Mouse (Mus musculus) intestine, embryonic 15.5 days (tissue): ENCODE measurements around the gene Gnai3. TPM values are rescaled to one million over a fixed set of nuclear protein-coding genes. Genes with fewer than 3 reads are reported as not detected.

Source experiments
- ATAC-seq: fragments of 200-750 bp; cut with Nextera tagmentation; 2 replicates; pipeline ENCODE4 v1.8.0; 2017; ENCODE audit warnings: moderate TSS enrichment, moderate library complexity
- H3K27ac ChIP-seq: fragments of 300-500 bp; sonication (generic); 2 replicates; pipeline ENCODE4 v1.5.1; 2015; ENCODE audit warnings: mild to moderate bottlenecking, inconsistent platforms
- H3K27me3 ChIP-seq: fragments of 300-500 bp; sonication (generic); replicated peaks from 2 replicates; pipeline ENCODE4 v1.6.1; 2015; ENCODE audit warnings: inconsistent platforms
- H3K36me3 ChIP-seq: fragments of 300-500 bp; sonication (generic); 2 replicates; pipeline ENCODE4 v1.6.1; 2015; ENCODE audit warnings: inconsistent platforms
- H3K4me1 ChIP-seq: fragments of 300-500 bp; sonication (generic); replicated peaks from 2 replicates; pipeline ENCODE4 v1.6.1; 2015; ENCODE audit warnings: inconsistent platforms
- H3K4me2 ChIP-seq: fragments of 300-500 bp; sonication (generic); replicated peaks from 2 replicates; pipeline ENCODE4 v1.6.1; 2015; ENCODE audit warnings: mild to moderate bottlenecking, inconsistent platforms
- H3K4me3 ChIP-seq: fragments of 300-500 bp; sonication (generic); replicated peaks from 2 replicates; pipeline ENCODE4 v1.5.1; 2015; ENCODE audit warnings: inconsistent platforms
- H3K9ac ChIP-seq: fragments of 300-500 bp; sonication (generic); 2 replicates; pipeline ENCODE4 v1.6.1; 2015; ENCODE audit warnings: inconsistent platforms
- H3K9me3 ChIP-seq: fragments of 300-500 bp; sonication (generic); 2 replicates; pipeline ENCODE4 v1.6.1; 2016; ENCODE audit warnings: inconsistent platforms
- WGBS: fragments of 180-500 bp; shearing (Covaris S2); methylation state at CpG from one replicate; pipeline ENCODE4 v1.1.7; 2015; 5-methylcytosine and 5-hydroxymethylcytosine counted together
- polyA plus RNA-seq: library from polyadenylated mRNA; unstranded; fragments of >200 nt; fragmentation: Nextera tagmentation; extraction: Ambion mirVana; gene quantifications from 2 replicates; pipeline ENCODE4 v1.2.1, GENCODE M21; 2015

The Gnai3 gene
- polyA plus RNA-seq, 1 experiment from 2014 or later: 183 TPM

GRCm38 (mm10) chr3:108147386-108148235 is 1.7 kb upstream of the Gnai3 start:
- H3K4me3 ChIP-seq: no peak overlapping the region
- no peaks in the 10 kb centered on the region for H3K36me3 ChIP-seq
- peaks cover 4% of the 10 kb centered on the region; the same call in 1 of the 2 replicates for H3K4me1 ChIP-seq
- H3K4me2 ChIP-seq: peak overlapping the region; percentile 2; the same call in 1 of the 2 replicates
- no peaks in the 10 kb centered on the region for H3K9me3 ChIP-seq
- H3K27me3 ChIP-seq: no peaks in the 10 kb centered on the region
- no peak overlapping the region for H3K9ac ChIP-seq
- no peak overlapping the region for H3K27ac ChIP-seq
- ATAC-seq: peak; percentile 59
- 66% methylated on average over 11 of the region's 11 CpGs for WGBS

- no peaks in the 10 kb centered on the region for H3K9me3 ChIP-seq
- peak overlapping the region; percentile 95 for H3K9ac ChIP-seq
- ATAC-seq: no peak
- peak overlapping the region; percentile 76 for H3K4me2 ChIP-seq
- H3K4me1 ChIP-seq: peaks cover 4% of the 10 kb centered on the region; the same call in 1 of the 2 replicates
- H3K27ac ChIP-seq: peak overlapping the region; percentile 93; the same call in 1 of the 2 replicates
- H3K27me3 ChIP-seq: no peaks in the 10 kb centered on the region
- WGBS: 51% methylated on average over 5 of the region's 5 CpGs
- H3K4me3 ChIP-seq: peak overlapping the region; percentile 98
- H3K36me3 ChIP-seq: no peaks in the 10 kb centered on the region
Observed at GRCm38 (mm10) chr3:108146671-108147070, 725 bp upstream of the Gnai3 start.

GRCm38 (mm10) chr3:108140786-108141185 is 5.2 kb downstream of the Gnai3 start:
- ATAC-seq: no peak
- no peaks in the 10 kb centered on the region for H3K27me3 ChIP-seq
- no peaks in the 10 kb centered on the region for H3K9me3 ChIP-seq
- WGBS: 84% methylated on average over 4 of the region's 4 CpGs
- H3K4me3 ChIP-seq: no peak overlapping the region
- H3K4me1 ChIP-seq: no peaks in the 10 kb centered on the region; the same call in 1 of the 2 replicates
- H3K4me2 ChIP-seq: no peak overlapping the region
- no peak overlapping the region for H3K9ac ChIP-seq
- H3K27ac ChIP-seq: no peak overlapping the region
- H3K36me3 ChIP-seq: peaks cover 4% of the 10 kb centered on the region; the same call in 1 of the 2 replicates

GRCm38 (mm10) chr3:108139113-108139512 is 6.8 kb downstream of the Gnai3 start:
- Histone ChIP-seq H3K27me3 (no peaks in the 10 kb centered on the region), H3K9me3 (no peaks in the 10 kb centered on the region), H3K27ac (no peak overlapping the region), H3K4me3 (no peak overlapping the region), H3K9ac (no peak overlapping the region), H3K4me2 (no peak overlapping the region), H3K36me3 (peaks cover 4% of the 10 kb centered on the region; the same call in 1 of the 2 replicates), H3K4me1 (no peaks in the 10 kb centered on the region; the same call in 1 of the 2 replicates)
- 0 out of 2 replicates have a peak, but pooled peaks have one; percentile 69 for ATAC-seq
- 49% methylated on average over 1 of the region's 1 CpGs for WGBS

GRCm38 (mm10) chr3:108134701-108135100 is 11.2 kb downstream of the Gnai3 start:
- ATAC-seq: no peak
- Histone ChIP-seq H3K4me2 (no peak overlapping the region), H3K9me3 (no peaks in the 10 kb centered on the region), H3K9ac (no peak overlapping the region), H3K27me3 (no peaks in the 10 kb centered on the region), H3K4me3 (no peak overlapping the region), H3K4me1 (peaks cover 14% of the 10 kb centered on the region), H3K27ac (no peak overlapping the region), H3K36me3 (no peaks in the 10 kb centered on the region; the same call in 1 of the 2 replicates)
- WGBS: 83% methylated on average over 11 of the region's 11 CpGs

GRCm38 (mm10) chr3:108132484-108132883 is 13.5 kb downstream of the Gnai3 start:
- 82% methylated on average over 1 of the region's 1 CpGs for WGBS
- no peaks in the 10 kb centered on the region for H3K27me3 ChIP-seq

GRCm38 (mm10) chr3:108131821-108132220 is 14.1 kb downstream of the Gnai3 start:
- Histone ChIP-seq H3K27ac (peak overlapping the region; percentile 61), H3K9ac (no peak overlapping the region)
- ATAC-seq: peak; percentile 52

More at GRCm38 (mm10) chr3:108132484-108132883, 13.5 kb downstream of the Gnai3 start:
- H3K4me3 ChIP-seq: no peak overlapping the region
- H3K36me3 ChIP-seq: no peaks in the 10 kb centered on the region; the same call in 1 of the 2 replicates
- no peak overlapping the region for H3K9ac ChIP-seq
- H3K27ac ChIP-seq: peak overlapping the region; percentile 61
- H3K9me3 ChIP-seq: no peaks in the 10 kb centered on the region
- H3K4me1 ChIP-seq: peaks cover 14% of the 10 kb centered on the region
- ATAC-seq: no peak
- H3K4me2 ChIP-seq: no peak overlapping the region

GRCm38 (mm10) chr3:108131216-108131615 is 14.7 kb downstream of the Gnai3 start:
- peak overlapping the region; percentile 61 for H3K27ac ChIP-seq
- 59% methylated on average over 5 of the region's 5 CpGs for WGBS
- H3K9me3 ChIP-seq: no peaks in the 10 kb centered on the region
- H3K4me2 ChIP-seq: no peak overlapping the region
- H3K4me1 ChIP-seq: peaks cover 14% of the 10 kb centered on the region
- H3K27me3 ChIP-seq: no peaks in the 10 kb centered on the region
- H3K36me3 ChIP-seq: no peaks in the 10 kb centered on the region
- peak; percentile 85 for ATAC-seq
- H3K9ac ChIP-seq: no peak overlapping the region
- no peak overlapping the region for H3K4me3 ChIP-seq

More at GRCm38 (mm10) chr3:108131821-108132220, 14.1 kb downstream of the Gnai3 start:
- Histone ChIP-seq H3K4me1 (peaks cover 14% of the 10 kb centered on the region), H3K4me3 (no peak overlapping the region), H3K36me3 (no peaks in the 10 kb centered on the region; the same call in 1 of the 2 replicates), H3K9me3 (no peaks in the 10 kb centered on the region), H3K27me3 (no peaks in the 10 kb centered on the region), H3K4me2 (no peak overlapping the region)
- 67% methylated on average over 1 of the region's 1 CpGs for WGBS

- H3K9ac ChIP-seq: no peak overlapping the region
- H3K4me1 ChIP-seq: peaks cover 14% of the 10 kb centered on the region
- no peaks in the 10 kb centered on the region for H3K9me3 ChIP-seq
- H3K36me3 ChIP-seq: no peaks in the 10 kb centered on the region
- H3K4me2 ChIP-seq: no peak overlapping the region
- H3K27me3 ChIP-seq: no peaks in the 10 kb centered on the region
- no peak for ATAC-seq
- H3K4me3 ChIP-seq: no peak overlapping the region
- H3K27ac ChIP-seq: no peak overlapping the region
- 81% methylated on average over 4 of the region's 4 CpGs for WGBS
Observed at GRCm38 (mm10) chr3:108129804-108130203, 16.1 kb downstream of the Gnai3 start.

- Histone ChIP-seq H3K4me1 (peaks cover 14% of the 10 kb centered on the region), H3K9ac (no peak overlapping the region), H3K36me3 (no peaks in the 10 kb centered on the region), H3K27ac (no peak overlapping the region), H3K4me3 (no peak overlapping the region), H3K27me3 (no peaks in the 10 kb centered on the region), H3K9me3 (no peaks in the 10 kb centered on the region), H3K4me2 (no peak overlapping the region)
- ATAC-seq: no peak
- 85% methylated on average over 4 of the region's 4 CpGs for WGBS
Observed at GRCm38 (mm10) chr3:108129367-108129766, 16.6 kb downstream of the Gnai3 start.

GRCm38 (mm10) chr3:108128520-108128919 is 17.4 kb downstream of the Gnai3 start:
- 66% methylated on average over 5 of the region's 5 CpGs for WGBS
- Histone ChIP-seq H3K27me3 (no peaks in the 10 kb centered on the region), H3K9ac (no peak overlapping the region), H3K4me3 (no peak overlapping the region), H3K9me3 (no peaks in the 10 kb centered on the region), H3K4me1 (peaks cover 14% of the 10 kb centered on the region), H3K36me3 (no peaks in the 10 kb centered on the region), H3K4me2 (no peak overlapping the region), H3K27ac (no peak overlapping the region)
- no peak for ATAC-seq

- 76% methylated on average over 3 of the region's 3 CpGs for WGBS
- H3K27ac ChIP-seq: no peak overlapping the region
- no peak overlapping the region for H3K4me2 ChIP-seq
- no peaks in the 10 kb centered on the region for H3K27me3 ChIP-seq
- H3K9me3 ChIP-seq: no peaks in the 10 kb centered on the region
- 0 out of 2 replicates have a peak, but pooled peaks cover under 1% of the 10 kb centered on the region for H3K36me3 ChIP-seq
- H3K4me3 ChIP-seq: no peak overlapping the region
- H3K4me1 ChIP-seq: peaks cover 3% of the 10 kb centered on the region
- no peak for ATAC-seq
- no peak overlapping the region for H3K9ac ChIP-seq
Observed at GRCm38 (mm10) chr3:108126327-108126726, 19.6 kb downstream of the Gnai3 start.
